Mouse (Mus musculus) hindbrain, embryonic 16.5 days (tissue): ENCODE results near the gene Celsr3. TPM values are rescaled to one million over a fixed set of nuclear protein-coding genes. Genes with fewer than 3 reads are reported as not detected.

Experiments used
- ATAC-seq: fragments of 200-750 bp; cut with Nextera tagmentation; 2 replicates; pipeline ENCODE4 v1.8.0; 2017; ENCODE audit warnings: moderate TSS enrichment, moderate library complexity
- H3K27ac ChIP-seq: fragments of 300-500 bp; sonication (generic); 2 replicates; pipeline ENCODE4 v1.5.1; 2014; ENCODE audit warnings: low read depth, mild to moderate bottlenecking, control low read depth, low read length, moderate library complexity
- H3K27me3 ChIP-seq: fragments of 300-500 bp; sonication (generic); replicated peaks from 2 replicates; pipeline ENCODE4 v1.6.1; 2014; ENCODE audit warnings: low read length; ENCODE audit not compliant: control insufficient read depth, insufficient read depth
- H3K36me3 ChIP-seq: fragments of 300-500 bp; sonication (generic); 2 replicates; pipeline ENCODE4 v1.6.1; 2014; ENCODE audit warnings: mild to moderate bottlenecking, low read length, moderate library complexity, mixed read lengths; ENCODE audit not compliant: control insufficient read depth, insufficient read depth
- H3K4me1 ChIP-seq: fragments of 300-500 bp; sonication (generic); 2 replicates; pipeline ENCODE4 v1.6.1; 2014; ENCODE audit warnings: low read depth, low read length; ENCODE audit not compliant: control insufficient read depth, insufficient read depth
- H3K4me2 ChIP-seq: fragments of 300-500 bp; sonication (generic); 2 replicates; pipeline ENCODE4 v1.6.1; 2014; ENCODE audit warnings: mild to moderate bottlenecking, low read length, control low read depth, moderate library complexity
- H3K4me3 ChIP-seq: fragments of 300-500 bp; sonication (generic); 2 replicates; pipeline ENCODE4 v1.5.1; 2014; ENCODE audit warnings: mild to moderate bottlenecking, low read length, control low read depth, moderate library complexity
- H3K9ac ChIP-seq: fragments of 300-500 bp; sonication (generic); 2 replicates; pipeline ENCODE4 v1.6.1; 2014; ENCODE audit warnings: low read depth, mild to moderate bottlenecking, control low read depth, low read length, moderate library complexity
- H3K9me3 ChIP-seq: fragments of 300-500 bp; sonication (generic); 2 replicates; pipeline ENCODE4 v1.6.1; 2014; ENCODE audit warnings: mild to moderate bottlenecking, low read length, moderate library complexity; ENCODE audit not compliant: control insufficient read depth
- WGBS: fragments of 180-500 bp; shearing (Covaris S2); extraction: QIAGEN DNeasy Blood & Tissue Kit; methylation state at CpG from one replicate; pipeline ENCODE4 v1.1.7; 2014; 5-methylcytosine and 5-hydroxymethylcytosine counted together
- polyA plus RNA-seq: library from polyadenylated mRNA; unstranded; fragments of >200 nt; fragmentation: Nextera tagmentation; extraction: Ambion mirVana; gene quantifications from 2 replicates; pipeline ENCODE4 v1.2.1, GENCODE M21; 2015

Gene Celsr3
- polyA plus RNA-seq, 1 experiment from 2014 or later, result 11.6 TPM

- peak overlapping the region; percentile 36 for H3K4me3 ChIP-seq
- H3K27me3 ChIP-seq, result peaks cover 2% of the 10 kb centered on the region
- peak overlapping the region; percentile 25; the same call in 1 of the 2 replicates for H3K9ac ChIP-seq
- WGBS, result 10% methylated on average over 22 of the region's 23 CpGs
- H3K27ac ChIP-seq, result no peak overlapping the region
- peaks cover 40% of the 10 kb centered on the region for H3K4me1 ChIP-seq
- H3K36me3 ChIP-seq, result peaks cover 51% of the 10 kb centered on the region
- H3K4me2 ChIP-seq, result peak overlapping the region; percentile 73
- H3K9me3 ChIP-seq, result no peaks in the 10 kb centered on the region
- ATAC-seq, result no peak
These were observed 5.5 kb downstream of the Celsr3 start for GRCm38 (mm10) chr9:108831637-108832036.

DNA sequence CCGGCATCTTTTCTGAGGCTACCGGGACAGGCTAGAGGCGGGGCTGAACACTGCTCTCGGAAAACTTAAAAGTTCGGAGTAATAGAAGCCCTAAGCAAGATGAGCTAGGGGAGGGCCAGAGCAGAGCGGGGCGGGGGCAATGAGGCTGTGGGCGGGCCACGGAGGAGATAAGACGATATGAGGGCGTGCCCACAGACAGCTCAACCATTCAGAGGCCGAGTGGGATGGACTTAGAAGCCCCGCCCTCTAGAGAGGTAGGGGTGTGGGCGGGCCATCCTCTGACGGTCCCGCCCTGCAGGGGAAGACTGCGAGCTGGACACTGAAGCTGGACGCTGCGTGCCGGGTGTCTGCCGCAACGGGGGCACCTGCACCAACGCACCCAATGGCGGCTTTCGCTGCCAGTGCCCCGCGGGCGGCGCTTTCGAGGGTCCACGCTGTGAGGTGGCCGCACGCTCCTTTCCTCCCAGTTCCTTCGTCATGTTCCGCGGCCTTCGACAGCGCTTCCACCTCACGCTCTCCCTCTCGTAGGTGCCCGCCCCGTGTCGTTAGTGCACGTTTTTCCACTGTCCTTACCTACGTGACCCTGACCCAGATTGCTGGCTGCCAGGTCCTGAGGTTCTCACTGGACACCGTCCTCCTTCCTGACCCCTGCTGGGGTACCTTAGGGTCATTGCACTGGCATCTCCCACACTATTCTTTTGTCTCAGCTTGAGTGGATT lies 6.4 kb downstream of the Celsr3 start:
- peak overlapping the region; percentile 29; the same call in 1 of the 2 replicates for H3K9ac ChIP-seq
- H3K36me3 ChIP-seq, result peaks cover 51% of the 10 kb centered on the region
- ATAC-seq, result peak; percentile 92
- no peaks in the 10 kb centered on the region for H3K9me3 ChIP-seq
- no peak overlapping the region for H3K27ac ChIP-seq
- peak overlapping the region; percentile 73 for H3K4me2 ChIP-seq
- H3K4me1 ChIP-seq, result peaks cover 35% of the 10 kb centered on the region
- peaks cover 2% of the 10 kb centered on the region for H3K27me3 ChIP-seq
- H3K4me3 ChIP-seq, result peak overlapping the region; percentile 36
- 6% methylated on average over 46 of the region's 46 CpGs for WGBS

DNA sequence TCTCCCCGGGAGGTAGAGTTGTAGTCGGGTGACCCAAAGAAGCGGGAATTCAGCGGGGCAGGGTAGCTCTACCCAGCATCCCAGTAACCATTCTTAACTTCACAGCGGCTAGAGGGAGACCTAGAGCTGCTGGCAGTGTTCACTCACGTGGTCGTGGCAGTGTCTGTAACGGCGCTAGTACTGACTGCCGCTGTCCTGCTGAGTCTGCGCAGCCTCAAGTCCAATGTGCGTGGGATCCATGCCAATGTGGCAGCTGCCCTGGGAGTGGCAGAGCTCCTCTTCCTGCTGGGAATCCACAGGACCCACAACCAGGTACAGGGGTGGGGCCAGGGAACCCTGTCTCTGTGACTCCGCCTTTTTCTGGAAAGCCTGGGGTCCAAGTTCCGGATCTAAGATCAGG lies 16.9 kb downstream of the Celsr3 start:
- WGBS, result 18% methylated on average over 14 of the region's 14 CpGs
- H3K9me3 ChIP-seq, result no peaks in the 10 kb centered on the region
- peak; percentile 57; the same call in 1 of the 2 replicates for ATAC-seq
- no peak overlapping the region for H3K27ac ChIP-seq
- peaks cover 45% of the 10 kb centered on the region for H3K36me3 ChIP-seq
- H3K4me3 ChIP-seq, result no peak overlapping the region
- no peak overlapping the region; the same call in 1 of the 2 replicates for H3K4me2 ChIP-seq
- peaks cover 4% of the 10 kb centered on the region; the same call in 1 of the 2 replicates for H3K4me1 ChIP-seq
- H3K9ac ChIP-seq, result no peak overlapping the region
- no peaks in the 10 kb centered on the region for H3K27me3 ChIP-seq

DNA sequence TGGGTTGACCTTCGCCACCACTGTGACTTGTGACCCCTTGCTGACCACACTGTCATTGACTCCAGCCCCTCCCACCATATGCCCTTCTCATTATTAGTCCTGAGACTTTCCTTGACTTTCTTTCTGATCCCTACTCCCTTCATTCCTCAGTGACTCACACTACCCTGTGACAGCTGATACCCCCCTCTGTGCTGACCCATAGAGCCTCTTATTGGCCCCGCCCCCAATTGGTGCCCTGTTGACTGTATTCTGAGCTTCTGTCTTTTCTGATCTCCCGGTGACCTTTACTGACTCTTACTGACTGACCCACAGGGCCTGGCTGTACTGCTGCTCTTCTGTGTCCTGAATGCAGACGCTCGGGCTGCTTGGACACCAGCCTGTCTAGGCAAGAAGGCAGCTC lies 19.3 kb downstream of the Celsr3 start:
- Histone ChIP-seq H3K27me3 (no peaks in the 10 kb centered on the region), H3K36me3 (peaks cover 44% of the 10 kb centered on the region), H3K4me1 (peaks cover 4% of the 10 kb centered on the region; the same call in 1 of the 2 replicates), H3K9ac (no peak overlapping the region), H3K4me3 (no peak overlapping the region), H3K27ac (no peak overlapping the region), H3K4me2 (no peak overlapping the region), H3K9me3 (no peaks in the 10 kb centered on the region)
- ATAC-seq, result no peak
- WGBS, result 69% methylated on average over 5 of the region's 5 CpGs

GRCm38 (mm10) chr9:108847374-108847773 lies 21.3 kb downstream of the Celsr3 start:
- Histone ChIP-seq H3K9ac (no peak overlapping the region), H3K4me1 (peaks cover 4% of the 10 kb centered on the region; the same call in 1 of the 2 replicates), H3K4me2 (no peak overlapping the region), H3K4me3 (no peak overlapping the region), H3K27me3 (no peaks in the 10 kb centered on the region), H3K36me3 (peaks cover 32% of the 10 kb centered on the region), H3K27ac (no peak overlapping the region), H3K9me3 (no peaks in the 10 kb centered on the region)
- ATAC-seq, result no peak
- 89% methylated on average over 4 of the region's 4 CpGs for WGBS

DNA sequence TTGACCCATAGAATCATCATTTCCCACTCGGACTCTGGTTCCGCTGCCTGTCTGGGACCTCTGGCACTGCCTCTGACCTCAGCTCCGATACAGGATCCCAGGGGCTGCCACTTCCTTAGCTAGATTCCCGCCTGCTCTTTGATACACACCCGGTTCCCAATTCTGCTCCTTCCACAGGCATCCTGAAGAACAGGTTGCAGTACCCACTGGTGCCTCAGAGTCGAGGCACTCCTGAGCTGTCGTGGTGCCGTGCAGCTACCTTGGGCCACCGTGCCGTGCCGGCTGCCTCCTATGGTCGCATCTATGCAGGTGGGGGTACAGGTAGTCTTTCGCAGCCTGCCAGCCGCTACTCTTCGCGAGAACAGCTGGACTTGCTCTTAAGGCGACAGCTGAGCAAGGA lies 22.3 kb downstream of the Celsr3 start:
- Histone ChIP-seq H3K4me3 (no peak overlapping the region), H3K4me1 (peaks cover 3% of the 10 kb centered on the region; the same call in 1 of the 2 replicates), H3K9ac (no peak overlapping the region), H3K27ac (no peak overlapping the region), H3K27me3 (no peaks in the 10 kb centered on the region), H3K9me3 (no peaks in the 10 kb centered on the region), H3K4me2 (no peak overlapping the region), H3K36me3 (peaks cover 32% of the 10 kb centered on the region)
- no peak for ATAC-seq
- 86% methylated on average over 17 of the region's 17 CpGs for WGBS

DNA sequence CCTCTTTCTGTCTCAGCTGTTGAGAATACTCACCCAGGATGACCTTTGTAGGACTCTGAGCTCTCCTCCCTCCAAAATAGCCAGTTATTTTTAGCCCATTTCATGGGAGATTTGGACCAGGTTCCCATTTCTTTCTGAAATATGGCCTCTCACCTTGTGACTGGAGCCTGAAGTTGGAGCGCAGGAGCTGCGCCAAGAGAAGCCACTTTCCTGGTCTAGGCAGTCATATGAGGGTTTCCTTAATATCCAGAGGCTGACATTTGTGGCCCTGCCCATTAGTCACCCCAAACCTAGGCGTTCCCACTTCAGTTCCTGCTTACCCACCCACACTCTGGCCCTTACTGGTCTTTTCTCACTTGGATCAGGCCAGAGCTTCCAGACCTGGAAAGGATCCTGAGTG lies 26.9 kb downstream of the Celsr3 start, which contains the start of gene Slc26a6:
TSS of gene Slc26a6 (plus strand) at position 308 of the 400 bp plus-strand sequence.
- Histone ChIP-seq H3K27ac (peak within 1 kb of the TSS; percentile 84), H3K36me3 (peaks cover 17% of the 10 kb centered on the region), H3K4me2 (peak within 1 kb of the TSS; percentile 89), H3K4me3 (peak within 1 kb of the TSS; percentile 74), H3K9ac (peak within 1 kb of the TSS; percentile 82), H3K4me1 (peaks cover 12% of the 10 kb centered on the region), H3K27me3 (no peaks in the 10 kb centered on the region), H3K9me3 (no peaks in the 10 kb centered on the region)
- ATAC-seq, result no peak
- WGBS, result 91% methylated on average over 3 of the region's 3 CpGs

DNA sequence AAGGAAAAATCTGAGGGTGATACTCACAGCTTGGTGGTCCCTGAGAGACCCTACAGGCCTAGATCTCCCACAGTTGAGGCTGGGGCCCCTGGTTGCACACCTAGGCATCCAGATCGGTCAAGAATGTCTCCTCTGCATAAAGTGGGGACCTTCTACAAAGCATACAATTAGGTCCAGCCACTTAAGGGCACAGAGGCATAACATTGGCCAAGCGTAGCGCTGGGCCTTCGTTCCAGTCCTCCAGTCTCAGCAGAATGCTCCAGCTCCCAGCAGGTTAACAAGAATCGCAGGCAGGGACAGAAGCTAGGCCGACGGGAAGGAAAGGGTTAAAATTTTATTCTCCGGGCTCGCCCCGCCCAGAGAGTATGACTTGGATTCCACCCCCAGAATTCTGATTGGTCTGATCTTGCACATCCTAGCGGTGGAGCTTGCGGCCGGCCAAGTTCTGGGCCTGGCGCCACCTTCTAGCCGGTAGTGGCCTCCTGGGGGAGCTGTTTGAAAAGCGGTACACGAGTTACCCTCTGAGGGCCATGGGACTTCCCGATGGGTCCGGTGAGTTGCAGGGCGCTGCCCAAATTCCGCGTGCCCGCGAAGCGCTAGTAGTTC lies 27.6 kb downstream of the Celsr3 start:
- Histone ChIP-seq H3K36me3 (peaks cover 17% of the 10 kb centered on the region), H3K9ac (peak overlapping the region; percentile 82), H3K4me2 (peak overlapping the region; percentile 89), H3K9me3 (no peaks in the 10 kb centered on the region), H3K27me3 (no peaks in the 10 kb centered on the region), H3K27ac (peak overlapping the region; percentile 84), H3K4me3 (peak overlapping the region; percentile 74), H3K4me1 (peaks cover 12% of the 10 kb centered on the region)
- 2% methylated on average over 25 of the region's 25 CpGs for WGBS
- ATAC-seq, result peak; percentile 92

DNA sequence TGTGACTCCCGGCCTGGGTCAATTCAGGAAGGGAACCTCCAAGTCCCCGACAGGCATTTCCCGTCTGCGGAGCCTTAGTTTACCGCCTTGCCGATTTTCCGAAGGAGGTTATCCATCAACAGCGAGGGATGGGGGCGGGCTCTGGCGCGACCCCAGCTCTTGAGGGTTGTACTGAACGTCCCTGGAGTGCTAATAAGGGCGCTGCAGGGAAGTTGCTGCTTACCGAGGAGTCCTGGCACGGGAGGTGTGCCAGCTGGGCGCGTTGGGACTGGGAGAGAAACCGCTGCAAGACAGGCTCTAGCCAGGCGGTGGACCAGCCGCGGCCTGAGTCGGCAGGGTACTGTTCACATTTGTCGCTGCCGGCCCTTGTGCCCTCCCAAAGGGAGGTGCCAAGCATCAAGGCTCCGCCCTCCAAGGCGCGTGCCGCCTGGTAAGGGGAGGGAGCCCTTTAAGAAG lies 28.1 kb downstream of the Celsr3 start:
- under 1% methylated on average over 27 of the region's 28 CpGs for WGBS
- peaks cover 17% of the 10 kb centered on the region for H3K36me3 ChIP-seq
- peak overlapping the region; percentile 74 for H3K4me3 ChIP-seq
- peak overlapping the region; percentile 89 for H3K4me2 ChIP-seq
- no peaks in the 10 kb centered on the region for H3K9me3 ChIP-seq
- peak overlapping the region; percentile 84 for H3K27ac ChIP-seq
- peak; percentile 85 for ATAC-seq
- peaks cover 12% of the 10 kb centered on the region for H3K4me1 ChIP-seq
- H3K27me3 ChIP-seq, result no peaks in the 10 kb centered on the region
- H3K9ac ChIP-seq, result peak overlapping the region; percentile 82
